Mouse (Mus musculus) cortical plate, adult 2 months (tissue): ENCODE results near the gene Abcf3. TPM values are rescaled to one million over a fixed set of nuclear protein-coding genes. Genes with fewer than 3 reads are reported as not detected.

Source experiments
- H3K27ac ChIP-seq: fragments of 200-500 bp; 2 replicates; pipeline ENCODE4 v1.5.1; 2012; ENCODE audit warnings: low read length, control low read depth, inconsistent platforms; ENCODE audit not compliant: insufficient read depth
- H3K4me1 ChIP-seq: fragments of 200-500 bp; 2 replicates; pipeline ENCODE4 v1.6.1; 2011; ENCODE audit warnings: low read length; ENCODE audit not compliant: control insufficient read depth, insufficient read depth
- H3K4me3 ChIP-seq: fragments of 200-500 bp; 2 replicates; pipeline ENCODE4 v1.5.1; 2011; ENCODE audit warnings: mild to moderate bottlenecking, low read length, control low read depth; ENCODE audit not compliant: insufficient read depth
- CTCF ChIP-seq: fragments of 200-500 bp; IDR thresholded peaks from 2 replicates; pipeline ENCODE4 v1.5.1; 2011; ENCODE audit warnings: mild to moderate bottlenecking, control low read depth, low read length; ENCODE audit not compliant: insufficient read depth; ENCODE audit errors: extremely low read depth
- POLR2A ChIP-seq: fragments of 200-500 bp; IDR thresholded peaks from 2 replicates; pipeline ENCODE4 v1.6.1; 2011; ENCODE audit warnings: mild to moderate bottlenecking, low read length, control low read depth; ENCODE audit not compliant: insufficient read depth; ENCODE audit errors: extremely low read depth
- polyA plus RNA-seq: library from polyadenylated mRNA; depleted of rRNA; stranded (reverse); fragments of >200 nt; gene quantifications from 2 replicates; pipeline ENCODE4 v1.2.3, GENCODE M21; 2012

Gene Abcf3
- polyA plus RNA-seq, 1 experiment, result 78.5 TPM

- TF ChIP-seq POLR2A, result no peak
- TF ChIP-seq CTCF, result no peak
- peak overlapping the region; percentile 97 for H3K4me3 ChIP-seq
- no peak overlapping the region for H3K27ac ChIP-seq
- H3K4me1 ChIP-seq, result no peaks in the 10 kb centered on the region
Measured at GRCm38 (mm10) chr16:20517701-20518374, 30.5 kb upstream of the Abcf3 start.

- H3K27ac ChIP-seq, result no peak overlapping the region
- H3K4me1 ChIP-seq, result no peaks in the 10 kb centered on the region
- no peak for TF ChIP-seq POLR2A
- no peak for TF ChIP-seq CTCF
- no peak overlapping the region for H3K4me3 ChIP-seq
Measured at GRCm38 (mm10) chr16:20523886-20524285, 24.5 kb upstream of the Abcf3 start.

GRCm38 (mm10) chr16:20528779-20529178 is 19.6 kb upstream of the Abcf3 start:
- no peak overlapping the region for H3K27ac ChIP-seq
- TF ChIP-seq POLR2A (no peak), CTCF (no peak)
- H3K4me3 ChIP-seq, result no peak overlapping the region

DNA sequence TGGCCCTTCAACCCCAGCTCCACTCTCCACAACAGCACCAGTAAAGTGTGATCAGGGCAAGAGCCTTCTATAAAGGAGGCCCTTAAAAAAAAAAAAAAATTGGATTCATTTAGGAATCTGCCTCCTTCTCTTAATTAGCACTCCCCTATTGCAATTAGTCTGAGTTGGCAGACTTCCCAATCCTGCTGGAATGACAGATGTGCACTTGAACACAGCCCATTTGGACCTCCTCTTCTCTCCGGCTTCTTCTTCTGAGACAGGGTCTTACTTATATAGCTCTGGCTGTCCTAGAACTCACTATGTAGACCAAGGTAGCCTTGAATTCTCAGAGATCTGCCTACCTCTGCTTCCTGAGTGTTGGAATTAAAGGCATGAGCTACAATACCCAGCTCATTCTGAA is 19.0 kb upstream of the Abcf3 start:
- no peak overlapping the region for H3K4me3 ChIP-seq
- H3K27ac ChIP-seq, result no peak overlapping the region
- TF ChIP-seq POLR2A (no peak), CTCF (no peak)
- no peaks in the 10 kb centered on the region for H3K4me1 ChIP-seq

More at GRCm38 (mm10) chr16:20528779-20529178, 19.6 kb upstream of the Abcf3 start:
- no peaks in the 10 kb centered on the region for H3K4me1 ChIP-seq

DNA sequence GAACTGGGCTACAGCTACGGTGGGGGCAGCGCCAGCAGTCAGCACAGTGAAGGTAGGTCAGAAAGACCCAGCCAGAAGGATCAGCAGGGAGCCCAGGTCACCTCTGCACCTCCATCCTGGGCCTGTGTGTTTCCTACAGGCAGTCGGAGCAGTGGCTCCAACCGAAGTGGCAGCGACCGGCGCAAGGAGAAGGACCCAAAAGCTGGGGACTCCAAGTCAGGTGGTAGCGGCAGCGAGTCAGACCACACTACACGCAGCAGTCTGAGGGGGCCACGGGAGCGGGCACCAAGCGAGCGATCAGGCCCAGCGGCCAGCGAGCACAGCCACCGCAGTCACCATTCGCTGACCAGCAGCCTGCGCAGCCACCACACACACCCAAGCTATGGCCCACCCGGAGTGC is 17.4 kb upstream of the Abcf3 start:
- TF ChIP-seq POLR2A, result no peak
- TF ChIP-seq CTCF, result no peak
- no peak overlapping the region for H3K4me3 ChIP-seq
- no peak overlapping the region for H3K27ac ChIP-seq
- no peaks in the 10 kb centered on the region for H3K4me1 ChIP-seq

DNA sequence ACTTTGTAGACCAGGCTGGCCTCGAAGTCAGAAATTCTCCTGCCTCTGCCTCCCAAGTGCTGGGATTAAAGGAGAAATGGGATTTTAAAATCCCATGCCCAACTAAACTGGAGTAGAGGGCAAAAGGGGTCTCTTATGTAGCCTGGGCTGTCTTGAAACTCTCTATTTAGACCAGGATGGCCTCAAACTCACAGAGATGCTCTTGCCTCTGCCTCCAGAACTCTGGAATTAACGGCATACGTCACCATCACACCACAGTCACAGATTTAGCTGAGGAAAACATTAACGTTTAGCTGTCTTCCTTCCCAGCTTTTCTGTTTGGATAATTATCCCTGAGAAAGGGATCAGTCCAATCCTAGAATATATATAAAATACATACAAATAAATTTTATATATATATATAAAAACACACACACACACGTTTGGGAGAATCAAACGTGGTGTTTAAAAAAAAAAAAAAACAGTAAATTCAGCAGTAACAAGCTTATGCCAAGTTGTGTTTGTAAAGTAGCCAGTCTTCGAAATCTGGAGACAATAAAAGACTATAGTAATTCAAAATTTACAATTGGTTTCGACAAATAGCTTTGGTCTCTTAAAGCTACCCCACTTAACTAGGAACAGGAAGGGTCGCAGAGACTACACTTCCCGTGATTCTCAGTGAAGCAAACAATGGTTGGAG is 13.6 kb upstream of the Abcf3 start:
- Histone ChIP-seq H3K27ac (no peak overlapping the region), H3K4me3 (no peak overlapping the region; the same call in 1 of the 2 replicates)

DNA sequence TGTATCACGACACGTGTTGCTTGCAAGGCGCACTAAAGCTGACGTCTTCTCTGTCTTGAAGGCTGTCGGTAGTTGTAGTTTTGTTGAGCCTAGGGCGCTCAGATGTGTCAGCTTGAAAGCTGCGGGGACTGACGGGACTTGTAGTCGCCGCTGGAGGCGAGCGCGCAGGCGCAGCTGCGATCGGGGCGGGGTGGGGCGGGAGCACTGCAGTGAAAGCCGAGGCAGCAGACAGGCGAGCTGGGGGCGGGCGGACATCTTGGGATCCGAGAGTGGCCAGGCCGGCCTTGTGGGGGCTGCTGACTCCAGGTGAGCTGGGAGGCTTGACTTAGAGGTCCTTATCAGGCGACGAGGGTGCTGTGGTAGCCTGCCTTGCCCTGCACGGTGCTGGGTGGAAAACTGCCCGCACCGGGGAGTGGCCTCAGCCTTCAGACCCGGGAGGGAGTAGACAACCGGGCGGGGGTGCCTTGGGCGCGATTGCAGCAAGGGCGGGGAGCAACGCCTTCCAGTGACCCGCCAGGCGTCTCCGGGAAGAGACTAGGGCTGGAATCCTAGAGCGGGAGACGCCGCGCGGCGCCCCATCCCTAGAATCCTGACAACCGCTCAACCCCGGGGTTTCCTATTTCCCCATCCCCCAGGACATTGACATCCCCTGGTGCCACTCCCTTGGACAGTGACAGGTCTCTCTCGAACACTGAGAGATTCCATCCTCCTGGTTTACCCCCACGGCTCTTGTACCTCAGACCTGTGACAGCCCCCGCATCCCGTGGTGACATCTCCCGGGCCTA is 12.9 kb upstream of the Abcf3 start, which contains the start of gene Ap2m1:
Ap2m1 (plus strand) TSS at position 183 of the 785 bp plus-strand sequence.
- TF ChIP-seq POLR2A (peak; percentile 51), CTCF (no peak)
- peak within 1 kb of the TSS; percentile 79 for H3K27ac ChIP-seq
- H3K4me1 ChIP-seq, result peaks cover 7% of the 10 kb centered on the region
- peak within 1 kb of the TSS; percentile 62 for H3K4me3 ChIP-seq

More for the DNA sequence above, 13.6 kb upstream of the Abcf3 start:
- peaks cover 7% of the 10 kb centered on the region for H3K4me1 ChIP-seq
- TF ChIP-seq CTCF, result no peak
- TF ChIP-seq POLR2A, result no peak

DNA sequence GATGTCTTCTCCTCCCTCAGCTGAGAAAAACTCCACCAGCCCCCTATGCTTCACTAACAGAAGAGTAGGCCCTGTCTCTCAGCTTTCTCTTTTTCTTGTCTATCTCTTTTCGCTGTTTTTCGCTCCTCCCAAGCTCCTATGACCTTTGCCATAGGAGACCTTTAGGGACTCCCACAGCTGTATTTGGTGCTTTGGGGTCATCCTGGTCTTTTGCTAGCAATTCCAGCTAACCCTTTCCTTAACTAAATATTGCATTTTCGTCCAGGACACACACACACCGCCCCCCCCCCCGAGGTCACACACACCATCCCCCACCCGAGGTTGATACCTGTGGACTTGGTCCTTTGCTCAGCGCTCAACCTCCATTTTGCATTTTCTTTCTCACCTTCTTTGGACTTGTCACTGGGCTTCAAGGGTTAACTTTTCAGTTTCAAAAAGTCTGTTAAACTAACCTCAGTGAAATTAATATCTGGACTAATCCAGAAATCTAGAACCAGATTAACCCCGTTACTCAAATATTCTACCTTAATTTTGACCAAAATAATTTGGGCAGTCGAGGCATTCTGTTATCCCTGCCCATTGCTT is 12.2 kb upstream of the Abcf3 start:
- TF ChIP-seq CTCF (no peak), POLR2A (no peak)
- H3K27ac ChIP-seq, result peak overlapping the region; percentile 79
- H3K4me1 ChIP-seq, result peaks cover 7% of the 10 kb centered on the region
- H3K4me3 ChIP-seq, result peak overlapping the region; percentile 62

DNA sequence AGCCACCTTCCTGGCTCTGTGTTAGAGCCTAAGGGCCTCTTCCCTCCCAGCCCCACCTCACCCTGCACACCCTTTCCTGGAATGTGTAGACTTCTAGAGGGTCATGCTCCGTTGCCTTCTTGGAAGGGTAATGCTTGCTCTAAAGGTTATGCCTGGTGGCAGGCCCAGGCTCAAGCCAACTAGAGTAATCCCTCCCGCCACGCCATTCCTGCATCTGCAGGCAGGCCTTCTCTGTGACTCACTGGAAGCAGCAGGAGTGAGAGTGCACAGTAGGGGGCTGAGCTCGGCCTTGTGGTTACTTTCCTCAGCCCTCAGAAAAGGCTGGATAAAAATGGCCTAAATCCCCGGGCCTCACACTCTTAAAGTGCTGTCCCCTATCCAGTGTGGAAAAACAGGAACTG is 11.3 kb upstream of the Abcf3 start:
- Histone ChIP-seq H3K4me3 (peak overlapping the region; percentile 62), H3K4me1 (peaks cover 7% of the 10 kb centered on the region), H3K27ac (no peak overlapping the region)
- TF ChIP-seq CTCF, result no peak
- TF ChIP-seq POLR2A, result no peak
